Mouse (Mus musculus) B cell, adult 62 days (primary cell): ENCODE measurements around the gene Sms. TPM values are rescaled to one million over a fixed set of nuclear protein-coding genes. Genes with fewer than 3 reads are reported as not detected.

Experiments
- total RNA-seq: library from RNA; stranded (reverse); gene quantifications from 4 replicates; pipeline ENCODE4 v1.2.4, GENCODE M21; 2023

Sms gene
- 52.7 to 73.2 TPM (median 58.1 TPM) in 4 replicates for total RNA-seq

GRCm38 (mm10) chrX:157491944-157492726 lies at the start of gene Sms:
TSS of gene Sms (minus strand) at chrX:157492287.

GRCm38 (mm10) chrX:157415212-157415611 lies 76.9 kb downstream of the Sms start, which contains the start of gene Phex:
TSS of gene Phex (minus strand) at chrX:157415312.

Other genes with a start within 250 kb of the Sms start
- gene Phex, start 77.0 kb downstream of the Sms start, total RNA-seq: 0.24 to 0.78 TPM (median 0.60 TPM) in 4 replicates
- gene Yy2, start 76.7 kb upstream of the Sms start, total RNA-seq: 1.4 to 3.5 TPM (median 2.7 TPM) in 4 replicates
- 20.6 to 23.7 TPM (median 22.4 TPM) in 4 replicates for gene Mbtps2, start 106.4 kb upstream of the Sms start, total RNA-seq
- gene Smpx, start 206.6 kb upstream of the Sms start, total RNA-seq: not detected in 4 replicates